Mouse (Mus musculus) neural tube, embryonic 13.5 days (tissue): Measurements from ENCODE around the gene Pfas. TPM values are rescaled to one million over a fixed set of nuclear protein-coding genes. Genes with fewer than 3 reads are reported as not detected.
"Not testable (repeated sequence)": the region's sequence is repeated elsewhere in the genome, so short reads cannot be mapped to it uniquely, and the experiment has no call there.

Source experiments
- ATAC-seq: fragments of 200-750 bp; cut with Nextera tagmentation; 2 replicates; pipeline ENCODE4 v1.8.0; 2017; ENCODE audit warnings: low read depth, mild to moderate bottlenecking, moderate TSS enrichment, moderate library complexity
- H3K27ac ChIP-seq: fragments of 300-500 bp; sonication (generic); replicated peaks from 2 replicates; pipeline ENCODE4 v1.5.1; 2015; ENCODE audit warnings: moderate library complexity, mild to moderate bottlenecking, inconsistent platforms
- H3K27me3 ChIP-seq: fragments of 300-500 bp; sonication (generic); 2 replicates; pipeline ENCODE4 v1.6.1; 2015; ENCODE audit warnings: mild to moderate bottlenecking, inconsistent platforms
- H3K36me3 ChIP-seq: fragments of 300-500 bp; sonication (generic); 2 replicates; pipeline ENCODE4 v1.6.1; 2015; ENCODE audit warnings: mild to moderate bottlenecking, inconsistent platforms
- H3K4me1 ChIP-seq: fragments of 300-500 bp; sonication (generic); replicated peaks from 2 replicates; pipeline ENCODE4 v1.6.1; 2015; ENCODE audit warnings: inconsistent platforms
- H3K4me2 ChIP-seq: fragments of 300-500 bp; sonication (generic); 2 replicates; pipeline ENCODE4 v1.6.1; 2015; ENCODE audit warnings: inconsistent platforms, mild to moderate bottlenecking, moderate library complexity
- H3K4me3 ChIP-seq: fragments of 300-500 bp; sonication (generic); 2 replicates; pipeline ENCODE4 v1.5.1; 2015; ENCODE audit warnings: mild to moderate bottlenecking, inconsistent platforms
- H3K9ac ChIP-seq: fragments of 300-500 bp; sonication (generic); 2 replicates; pipeline ENCODE4 v1.6.1; 2015; ENCODE audit warnings: moderate library complexity, mild to moderate bottlenecking, inconsistent platforms
- H3K9me3 ChIP-seq: fragments of 300-500 bp; sonication (generic); 2 replicates; pipeline ENCODE4 v1.6.1; 2016; ENCODE audit warnings: inconsistent platforms
- WGBS: fragments of 180-500 bp; shearing (Covaris S2); methylation state at CpG from one replicate; pipeline ENCODE4 v1.1.7; 2015; 5-methylcytosine and 5-hydroxymethylcytosine counted together
- polyA plus RNA-seq: library from polyadenylated mRNA; unstranded; fragments of >200 nt; fragmentation: Nextera tagmentation; extraction: Ambion mirVana; gene quantifications from 2 replicates; pipeline ENCODE4 v1.2.1, GENCODE M21; 2015

Gene Pfas
- polyA plus RNA-seq, 1 experiment from 2014 or later = 19.1 TPM

DNA sequence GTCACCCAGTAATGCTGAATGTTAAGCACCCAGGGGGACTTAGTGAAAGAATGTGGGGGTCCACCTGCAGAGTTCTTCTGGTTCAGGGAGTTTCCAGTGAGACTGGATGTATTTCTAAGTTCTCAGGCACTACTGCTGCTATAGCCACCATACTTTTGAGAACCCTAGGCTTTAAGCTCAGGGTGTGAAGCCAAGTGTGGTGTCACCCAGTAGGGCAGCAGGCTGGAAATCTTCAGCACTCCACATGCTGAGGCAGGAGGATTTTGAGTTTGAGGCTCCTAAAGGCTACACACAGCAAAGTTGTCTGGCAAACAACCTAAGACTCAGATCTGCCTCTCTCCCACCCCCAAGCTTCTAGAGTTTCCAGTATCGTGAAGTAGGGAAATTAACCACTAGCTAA, 41.7 kb downstream of the Pfas start:
- 54% methylated on average over 1 of the region's 1 CpGs for WGBS
- H3K27me3 ChIP-seq = 0 out of 2 replicates have a peak, but pooled peaks cover 3% of the 10 kb centered on the region
- no peak overlapping the region for H3K9ac ChIP-seq
- no peak overlapping the region for H3K4me3 ChIP-seq
- 0 out of 2 replicates have a peak overlapping the region, but pooled peaks have one; percentile 71 for H3K4me2 ChIP-seq
- no peak overlapping the region for H3K27ac ChIP-seq
- no peaks in the 10 kb centered on the region for H3K9me3 ChIP-seq
- H3K36me3 ChIP-seq = no peaks in the 10 kb centered on the region
- H3K4me1 ChIP-seq = peaks cover 14% of the 10 kb centered on the region
- no peak for ATAC-seq

GRCm38 (mm10) chr11:68965845-68966244, 42.4 kb downstream of the Pfas start:
- ATAC-seq = no peak
- Histone ChIP-seq H3K27me3 (0 out of 2 replicates have a peak, but pooled peaks cover 3% of the 10 kb centered on the region), H3K9ac (no peak overlapping the region)

DNA sequence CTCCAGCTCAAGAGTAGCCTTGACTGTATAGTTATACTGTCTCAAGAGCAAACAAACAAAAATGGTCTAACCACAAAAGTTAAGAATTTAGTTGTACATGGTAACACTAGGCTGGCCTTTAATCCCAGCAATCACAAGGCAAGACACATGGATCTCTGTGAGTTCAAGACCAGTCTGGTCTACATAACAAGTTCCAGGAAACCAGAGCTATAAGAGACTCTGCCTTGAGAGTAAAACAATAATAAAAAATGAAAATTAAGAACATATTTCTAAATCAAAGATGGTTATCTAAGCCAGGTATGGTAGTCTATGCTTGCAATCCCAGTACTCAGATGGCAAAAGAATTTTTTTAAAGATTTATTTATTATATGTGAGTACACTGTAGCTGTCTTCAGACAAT, 43.2 kb downstream of the Pfas start:
- no peak overlapping the region for H3K9ac ChIP-seq
- H3K27me3 ChIP-seq = 0 out of 2 replicates have a peak, but pooled peaks cover 3% of the 10 kb centered on the region
- no peak overlapping the region for H3K4me2 ChIP-seq
- H3K4me3 ChIP-seq = no peak overlapping the region
- peaks cover 14% of the 10 kb centered on the region for H3K4me1 ChIP-seq
- no peak for ATAC-seq
- no peaks in the 10 kb centered on the region for H3K36me3 ChIP-seq
- no peak overlapping the region for H3K27ac ChIP-seq
- H3K9me3 ChIP-seq = no peaks in the 10 kb centered on the region

More at GRCm38 (mm10) chr11:68965845-68966244, 42.4 kb downstream of the Pfas start:
- Histone ChIP-seq H3K4me3 (no peak overlapping the region), H3K9me3 (no peaks in the 10 kb centered on the region), H3K36me3 (no peaks in the 10 kb centered on the region), H3K4me2 (no peak overlapping the region), H3K27ac (no peak overlapping the region), H3K4me1 (peaks cover 14% of the 10 kb centered on the region)
- 27% methylated on average over 3 of the region's 3 CpGs for WGBS

- Histone ChIP-seq H3K36me3 (no peaks in the 10 kb centered on the region), H3K4me1 (peaks cover 10% of the 10 kb centered on the region), H3K4me3 (no peak overlapping the region), H3K4me2 (no peak overlapping the region), H3K27ac (no peak overlapping the region), H3K9me3 (no peaks in the 10 kb centered on the region), H3K9ac (no peak overlapping the region), H3K27me3 (0 out of 2 replicates have a peak, but pooled peaks cover 3% of the 10 kb centered on the region)
- ATAC-seq = no peak
- 75% methylated on average over 2 of the region's 2 CpGs for WGBS
These were observed 44.9 kb downstream of the Pfas start for GRCm38 (mm10) chr11:68963405-68963804.

DNA sequence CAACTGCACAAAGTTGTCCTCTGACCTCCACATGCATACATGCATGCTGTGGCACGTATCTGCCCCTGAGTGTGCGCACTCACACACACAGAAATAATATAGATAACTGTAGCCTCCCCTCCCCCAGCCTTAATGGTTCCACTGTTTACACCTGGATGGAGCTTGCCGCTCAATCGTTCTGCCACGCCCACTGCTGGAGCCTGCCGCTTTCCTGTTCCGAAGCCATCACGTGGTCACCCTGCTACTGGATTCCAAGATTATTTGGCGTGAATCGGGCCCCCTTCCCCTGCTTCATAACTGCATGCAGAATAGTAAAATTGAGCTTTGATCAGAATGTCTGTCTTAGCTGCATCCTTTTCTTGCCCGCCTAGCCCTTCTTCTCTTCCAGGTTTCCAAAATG, 46.1 kb downstream of the Pfas start:
- H3K36me3 ChIP-seq, H3K4me1 ChIP-seq, H3K27ac ChIP-seq, H3K4me2 ChIP-seq, H3K9ac ChIP-seq, ATAC-seq, H3K9me3 ChIP-seq, H3K4me3 ChIP-seq, H3K27me3 ChIP-seq: not testable (repeated sequence)
- 27% methylated on average over 11 of the region's 11 CpGs for WGBS

- no peak overlapping the region for H3K27ac ChIP-seq
- peaks cover 14% of the 10 kb centered on the region for H3K27me3 ChIP-seq
- 72% methylated on average over 3 of the region's 3 CpGs for WGBS
- H3K4me3 ChIP-seq = no peak overlapping the region
- no peaks in the 10 kb centered on the region for H3K4me1 ChIP-seq
- H3K9ac ChIP-seq = no peak overlapping the region
- no peaks in the 10 kb centered on the region for H3K36me3 ChIP-seq
- H3K9me3 ChIP-seq = no peaks in the 10 kb centered on the region
- ATAC-seq = no peak
- no peak overlapping the region for H3K4me2 ChIP-seq
These were observed 46.7 kb downstream of the Pfas start for GRCm38 (mm10) chr11:68961596-68961995.

DNA sequence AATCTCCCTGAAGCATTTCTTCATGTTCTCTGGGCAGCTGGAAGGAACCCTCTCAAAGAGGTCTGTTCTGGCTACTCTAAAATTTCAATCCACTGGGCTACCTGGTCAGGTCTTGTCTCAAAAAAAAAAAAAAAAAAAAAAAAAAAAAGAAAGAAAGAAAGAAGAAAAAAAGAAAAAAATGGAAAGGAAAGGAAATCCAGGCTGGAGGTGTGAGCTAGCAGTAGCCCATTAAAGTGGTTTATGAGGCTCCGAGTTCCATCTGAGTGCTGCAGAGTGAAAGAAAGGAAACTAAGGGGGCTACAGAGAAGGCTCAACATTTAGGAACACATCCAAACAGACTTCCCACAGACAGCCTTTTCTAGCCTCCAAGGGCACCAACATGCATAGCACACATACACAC, 50.3 kb downstream of the Pfas start:
- WGBS = 78% methylated on average over 1 of the region's 1 CpGs
- no peak overlapping the region for H3K4me2 ChIP-seq
- H3K27ac ChIP-seq = no peak overlapping the region

DNA sequence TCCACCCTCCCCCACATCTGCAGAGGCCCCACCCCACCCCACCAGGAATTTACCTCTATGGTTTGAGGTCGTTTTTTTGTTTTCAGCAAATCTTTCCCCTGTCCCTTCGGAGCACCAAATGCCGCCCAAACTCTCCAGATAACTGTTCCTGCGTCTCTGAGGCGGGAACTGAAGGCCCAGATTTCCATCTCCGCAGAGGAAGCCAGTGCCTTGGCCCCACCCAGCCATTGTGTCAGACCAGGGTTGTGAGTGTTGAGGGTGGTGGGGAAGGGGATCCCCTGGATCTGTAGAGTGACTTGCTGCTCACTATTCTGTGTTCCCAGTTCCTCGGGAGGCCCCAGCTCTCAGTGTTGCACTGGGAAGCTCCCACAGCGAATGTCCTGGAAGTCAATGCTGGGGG, 51.0 kb downstream of the Pfas start, which contains the start of gene Arhgef15:
TSS of gene Arhgef15 (minus strand) at position 173 of the 400 bp plus-strand sequence.
- peak within 1 kb of the TSS; percentile 15 for H3K4me3 ChIP-seq
- H3K4me2 ChIP-seq = peak within 1 kb of the TSS; percentile 21; the same call in 1 of the 2 replicates
- ATAC-seq = no peak
- 0 out of 2 replicates have a peak within 1 kb of the TSS, but pooled peaks have one; percentile 38 for H3K9ac ChIP-seq
- H3K27ac ChIP-seq = 0 out of 2 replicates have a peak within 1 kb of the TSS, but pooled peaks have one; percentile 9
- H3K4me1 ChIP-seq = peaks cover 17% of the 10 kb centered on the region
- WGBS = 40% methylated on average over 8 of the region's 8 CpGs
- H3K9me3 ChIP-seq = no peaks in the 10 kb centered on the region
- no peaks in the 10 kb centered on the region for H3K36me3 ChIP-seq
- H3K27me3 ChIP-seq = peaks cover 50% of the 10 kb centered on the region

More for the DNA sequence above, 50.3 kb downstream of the Pfas start:
- Histone ChIP-seq H3K9me3 (no peaks in the 10 kb centered on the region), H3K9ac (no peak overlapping the region), H3K4me3 (no peak overlapping the region), H3K36me3 (no peaks in the 10 kb centered on the region), H3K27me3 (peaks cover 46% of the 10 kb centered on the region), H3K4me1 (peaks cover 17% of the 10 kb centered on the region)
- ATAC-seq = no peak

DNA sequence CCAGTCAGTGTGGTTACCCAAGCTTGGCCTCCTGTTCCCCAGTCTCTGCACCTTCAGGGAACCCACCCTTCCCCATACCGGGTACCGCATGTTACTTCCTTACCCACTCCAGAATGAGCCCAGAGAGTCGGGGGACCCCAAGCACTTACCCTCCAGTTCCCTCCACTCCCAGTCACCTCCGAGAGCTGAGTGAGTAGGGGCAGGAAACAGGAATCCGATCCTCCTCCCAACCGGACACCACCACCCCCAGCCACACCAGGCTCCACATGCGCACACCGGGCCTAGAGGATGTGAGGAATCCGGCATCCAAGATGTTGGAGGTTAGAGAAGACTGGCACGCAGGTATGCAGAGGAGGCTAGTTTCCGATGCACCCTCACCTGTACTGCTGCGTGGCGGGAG, 51.6 kb downstream of the Pfas start:
- ATAC-seq = no peak
- H3K9ac ChIP-seq = 0 out of 2 replicates have a peak overlapping the region, but pooled peaks have one; percentile 38
- H3K27me3 ChIP-seq = peaks cover 55% of the 10 kb centered on the region
- peak overlapping the region; percentile 21; the same call in 1 of the 2 replicates for H3K4me2 ChIP-seq
- no peaks in the 10 kb centered on the region for H3K36me3 ChIP-seq
- no peaks in the 10 kb centered on the region for H3K9me3 ChIP-seq
- H3K27ac ChIP-seq = 0 out of 2 replicates have a peak overlapping the region, but pooled peaks have one; percentile 9
- H3K4me3 ChIP-seq = peak overlapping the region; percentile 15
- peaks cover 17% of the 10 kb centered on the region for H3K4me1 ChIP-seq
- WGBS = 31% methylated on average over 13 of the region's 13 CpGs

DNA sequence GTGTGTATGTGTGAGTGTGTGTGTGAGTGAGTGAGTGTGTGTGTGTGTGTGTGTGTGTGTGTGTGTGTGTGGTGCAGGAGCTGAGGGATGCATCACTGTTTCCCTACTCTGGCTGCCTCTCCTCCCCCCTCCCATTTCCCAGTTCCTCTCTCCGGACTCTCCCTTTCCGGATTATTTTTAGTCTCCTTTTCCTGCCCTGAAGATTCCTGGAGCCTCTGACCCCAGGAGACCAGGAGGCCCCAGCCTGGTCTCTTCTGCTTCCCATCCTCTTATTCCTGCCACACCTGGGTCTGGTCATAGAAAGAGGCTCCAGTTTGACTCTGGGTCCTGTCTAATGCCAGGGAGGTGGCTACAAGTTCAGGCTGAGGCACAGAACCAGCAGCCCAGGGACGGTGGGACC, 52.2 kb downstream of the Pfas start:
- ATAC-seq = no peak
- 0 out of 2 replicates have a peak overlapping the region, but pooled peaks have one; percentile 9 for H3K27ac ChIP-seq
- H3K9ac ChIP-seq = peak overlapping the region; percentile 38; the same call in 1 of the 2 replicates
- H3K9me3 ChIP-seq = no peaks in the 10 kb centered on the region
- H3K27me3 ChIP-seq = peaks cover 61% of the 10 kb centered on the region
- H3K4me2 ChIP-seq = peak overlapping the region; percentile 21; the same call in 1 of the 2 replicates
- peak overlapping the region; percentile 15; the same call in 1 of the 2 replicates for H3K4me3 ChIP-seq
- 61% methylated on average over 3 of the region's 3 CpGs for WGBS
- H3K4me1 ChIP-seq = peaks cover 17% of the 10 kb centered on the region
- no peaks in the 10 kb centered on the region for H3K36me3 ChIP-seq

GRCm38 (mm10) chr11:68955473-68955872, 52.8 kb downstream of the Pfas start:
- Histone ChIP-seq H3K27me3 (peaks cover 65% of the 10 kb centered on the region), H3K9me3 (no peaks in the 10 kb centered on the region), H3K4me1 (peaks cover 17% of the 10 kb centered on the region), H3K9ac (peak overlapping the region; percentile 62), H3K4me3 (0 out of 2 replicates have a peak overlapping the region, but pooled peaks have one; percentile 33), H3K4me2 (peak overlapping the region; percentile 60), H3K36me3 (no peaks in the 10 kb centered on the region), H3K27ac (no peak overlapping the region)
- WGBS = 74% methylated on average over 5 of the region's 5 CpGs
- ATAC-seq = peak; percentile 65; the same call in 1 of the 2 replicates

DNA sequence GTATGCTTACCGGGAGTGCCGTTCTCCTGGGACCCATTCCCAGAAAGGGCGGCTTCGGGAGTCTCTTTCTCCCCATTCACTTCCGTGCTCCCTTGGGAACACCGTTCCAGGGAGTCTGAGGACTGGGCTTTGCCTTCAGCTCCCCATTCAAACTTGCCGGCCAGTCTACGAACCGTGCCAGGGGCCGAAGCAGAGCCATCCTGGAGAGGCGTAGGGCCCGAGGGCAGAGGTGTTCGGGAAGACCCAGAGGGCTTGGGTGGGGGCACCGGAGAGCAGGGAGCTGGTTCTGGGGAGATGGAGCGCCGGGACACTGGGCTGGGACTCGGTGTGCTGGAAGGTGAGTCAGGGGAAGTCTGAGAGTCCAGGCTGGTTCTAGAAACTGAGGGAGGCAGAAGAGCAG, 53.9 kb downstream of the Pfas start:
- Histone ChIP-seq H3K27me3 (peaks cover 70% of the 10 kb centered on the region), H3K36me3 (no peaks in the 10 kb centered on the region), H3K9me3 (no peaks in the 10 kb centered on the region), H3K4me3 (peak overlapping the region; percentile 33), H3K27ac (no peak overlapping the region), H3K9ac (peak overlapping the region; percentile 62), H3K4me1 (peaks cover 17% of the 10 kb centered on the region), H3K4me2 (peak overlapping the region; percentile 60)
- 0 out of 2 replicates have a peak, but pooled peaks have one; percentile 29 for ATAC-seq
- under 1% methylated on average over 17 of the region's 17 CpGs for WGBS
